Mouse (Mus musculus): Measurements from ENCODE around the gene Tnni1.

Tnni1 gene

DNA sequence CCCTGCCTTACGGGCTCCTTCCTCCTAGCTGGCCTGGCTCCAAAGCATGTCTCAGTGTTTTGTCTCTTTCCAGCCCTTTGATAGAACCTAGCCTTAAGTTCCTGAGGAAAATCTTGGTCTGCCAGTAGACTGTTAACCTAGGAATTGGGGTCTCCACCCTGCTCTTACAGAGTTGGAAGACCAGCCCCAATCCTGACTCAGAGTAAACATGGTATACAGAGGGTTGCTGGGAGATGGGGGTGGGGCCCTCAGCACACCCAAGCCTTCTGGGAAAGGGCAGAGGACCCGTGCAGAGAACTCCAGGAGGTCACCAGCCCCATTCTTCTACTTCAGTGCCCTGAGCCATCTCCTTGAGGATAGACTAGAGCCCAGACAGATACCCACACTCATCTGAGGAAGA is 33.4 kb downstream of the Tnni1 start:
- ChIA-PET CTCF (interaction anchor here (0.6 to 3.6 kb wide), 13 partner anchors 8 to 122 kb away, joined by 3 to 31 read pairs (median 9); no protein-coding TSS in a partner anchor), POLR2A (interaction anchor here in 2 of 4 experiments (0.7 to 1.8 kb wide), 3 partner anchors 9 to 1719 kb away, joined by 3 to 4 read pairs (median 3); no protein-coding TSS in a partner anchor)

DNA sequence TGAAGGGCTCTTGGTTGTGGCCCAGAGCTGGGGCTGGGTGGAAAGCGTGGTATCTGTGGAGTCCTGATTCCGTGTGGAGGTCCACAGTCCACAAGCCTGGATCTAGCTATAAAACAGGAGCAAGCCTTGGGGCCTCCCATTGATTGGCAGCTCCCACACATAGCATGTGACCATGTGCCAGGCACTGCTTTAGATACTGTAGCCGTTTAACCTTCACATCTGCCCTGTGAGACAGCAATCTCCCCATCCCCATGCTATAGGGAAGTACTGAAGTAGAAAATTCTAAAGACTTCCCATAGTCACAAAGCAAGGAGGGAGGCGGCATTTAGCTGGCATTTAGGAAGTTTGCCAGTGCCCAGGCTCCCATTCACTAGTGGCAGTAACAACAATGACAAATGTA is 33.8 kb downstream of the Tnni1 start:
- ChIA-PET POLR2A (interaction anchor here in 2 of 4 experiments (0.7 to 1.6 kb wide), 5 partner anchors 9 to 1720 kb away, joined by 3 to 5 read pairs (median 3); no protein-coding TSS in a partner anchor), CTCF (interaction anchor here (0.6 to 3.6 kb wide), 12 partner anchors 8 to 234 kb away, joined by 3 to 20 read pairs (median 3); partner anchors contain the start of gene Tnni1 (in 1 of the 4))

DNA sequence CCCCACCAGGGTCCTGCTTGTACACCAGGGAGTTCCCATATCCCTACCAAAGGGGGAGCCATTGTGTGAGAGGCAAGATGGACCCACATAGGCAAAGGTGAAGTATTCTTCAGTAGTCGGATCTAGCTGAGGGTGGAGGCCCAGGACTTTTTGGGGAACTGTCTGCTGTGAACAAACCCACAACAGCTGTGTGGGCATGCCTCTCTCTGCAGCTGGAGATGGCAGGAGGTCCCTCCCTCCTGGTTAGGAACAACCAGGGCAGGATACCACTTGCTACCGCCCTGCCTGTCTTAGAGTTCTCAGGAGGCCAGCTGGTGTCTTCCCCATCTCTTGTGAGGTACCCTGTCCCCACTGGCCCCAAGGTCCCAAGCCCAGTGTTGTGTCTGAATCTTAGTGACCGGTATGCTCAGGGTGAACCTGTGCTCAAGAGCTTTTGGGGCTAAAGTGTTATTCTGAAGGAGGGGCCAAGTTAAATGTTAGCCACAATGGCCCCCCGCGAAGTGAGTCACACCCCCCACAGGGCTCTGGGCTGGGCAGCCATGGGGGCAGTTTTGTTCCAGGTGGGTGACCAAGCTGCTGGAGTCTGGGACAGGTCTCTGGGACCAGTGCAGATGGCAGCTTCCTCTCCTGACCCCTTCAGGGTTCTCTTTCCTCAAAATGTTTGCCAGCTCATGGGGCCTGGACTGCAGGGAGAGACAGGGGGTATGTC is 34.6 kb downstream of the Tnni1 start:
- CTCF ChIA-PET = interaction anchor here (0.6 to 3.6 kb wide), 11 partner anchors 8 to 332 kb away, joined by 3 to 20 read pairs (median 3); partner anchors contain the start of gene Tnni1 (in 1 of the 4)
- POLR2A ChIA-PET = interaction anchor here in 3 of 4 experiments (0.5 to 1.6 kb wide), 7 partner anchors 8 to 38 kb away, joined by 3 to 5 read pairs (median 3); no protein-coding TSS in a partner anchor

GRCm38 (mm10) chr1:135814531-135814930 is 35.3 kb downstream of the Tnni1 start:
- ChIA-PET POLR2A (interaction anchor here in 3 of 4 experiments (0.6 to 1.6 kb wide), 4 partner anchors 13 to 33 kb away, joined by 3 to 5 read pairs (median 4); no protein-coding TSS in a partner anchor), CTCF (interaction anchor here in 3 of 4 experiments (0.8 to 2.8 kb wide), 4 partner anchors 12 to 26 kb away, joined by 3 to 20 read pairs (median 4); no protein-coding TSS in a partner anchor)

GRCm38 (mm10) chr1:135817595-135817994 is 38.4 kb downstream of the Tnni1 start:
- ChIA-PET POLR2A (interaction anchor here in 1 of 4 experiments (0.5 to 2.8 kb wide), 5 partner anchors 10 to 1171 kb away, joined by 3 to 9 read pairs (median 4); partner anchors contain the start of gene Syt2), CTCF (interaction anchor here (0.6 to 5.4 kb wide), 14 partner anchors 8 to 218 kb away, joined by 3 to 33 read pairs (median 6); no protein-coding TSS in a partner anchor)

DNA sequence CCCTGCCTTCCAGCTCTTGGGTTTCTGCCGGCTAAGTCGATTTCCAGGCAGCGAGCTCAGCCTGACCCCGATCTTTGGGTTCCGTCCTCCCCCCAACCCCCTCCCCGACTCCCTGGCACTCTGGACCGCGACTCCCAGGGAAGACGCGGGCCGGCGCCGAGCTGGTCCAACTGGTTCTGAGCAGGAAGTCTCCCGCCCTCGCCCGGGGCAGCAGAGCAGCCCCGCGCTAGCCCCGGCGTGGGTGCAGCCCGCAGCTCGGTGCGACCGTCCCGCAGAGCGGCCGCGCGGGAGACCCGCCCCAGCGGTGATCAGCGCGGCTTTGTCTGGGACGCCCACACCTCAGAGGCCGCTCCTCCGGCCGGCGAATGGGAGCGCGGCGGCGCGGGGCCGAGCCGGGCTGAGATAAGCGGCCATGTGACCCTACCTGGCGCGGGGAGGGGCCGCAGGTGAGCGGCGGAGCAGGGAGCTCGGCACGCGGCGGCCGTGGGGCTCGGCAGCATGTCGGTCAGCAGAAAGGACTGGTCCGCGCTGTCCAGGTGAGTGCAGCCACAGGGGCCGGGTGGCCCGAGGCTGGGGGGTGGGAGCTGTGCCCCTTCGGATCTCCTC is 39.4 kb downstream of the Tnni1 start, which contains the start of gene Lad1:
Lad1 (plus strand) TSS at position 118 of the 606 bp plus-strand sequence.
- ChIA-PET POLR2A (interaction anchor here in 2 of 4 experiments (0.6 to 2.8 kb wide), 9 partner anchors 9 to 52 kb away, joined by 3 to 9 read pairs (median 4); partner anchors contain the start of gene Phlda3 (in 1 of the 2)), CTCF (interaction anchor here (0.6 to 5.7 kb wide), 19 partner anchors 7 to 219 kb away, joined by 3 to 33 read pairs (median 5); no protein-coding TSS in a partner anchor)

GRCm38 (mm10) chr1:135820071-135820470 is 40.8 kb downstream of the Tnni1 start:
- CTCF ChIA-PET = interaction anchor here (0.5 to 5.7 kb wide), 12 partner anchors 8 to 353 kb away, joined by 3 to 33 read pairs (median 10); no protein-coding TSS in a partner anchor
- POLR2A ChIA-PET = interaction anchor here in 2 of 4 experiments (0.6 to 2.3 kb wide), 6 partner anchors 9 to 1453 kb away, joined by 3 to 5 read pairs (median 3); partner anchors contain the start of gene Phlda3 (in 1 of the 2)

DNA sequence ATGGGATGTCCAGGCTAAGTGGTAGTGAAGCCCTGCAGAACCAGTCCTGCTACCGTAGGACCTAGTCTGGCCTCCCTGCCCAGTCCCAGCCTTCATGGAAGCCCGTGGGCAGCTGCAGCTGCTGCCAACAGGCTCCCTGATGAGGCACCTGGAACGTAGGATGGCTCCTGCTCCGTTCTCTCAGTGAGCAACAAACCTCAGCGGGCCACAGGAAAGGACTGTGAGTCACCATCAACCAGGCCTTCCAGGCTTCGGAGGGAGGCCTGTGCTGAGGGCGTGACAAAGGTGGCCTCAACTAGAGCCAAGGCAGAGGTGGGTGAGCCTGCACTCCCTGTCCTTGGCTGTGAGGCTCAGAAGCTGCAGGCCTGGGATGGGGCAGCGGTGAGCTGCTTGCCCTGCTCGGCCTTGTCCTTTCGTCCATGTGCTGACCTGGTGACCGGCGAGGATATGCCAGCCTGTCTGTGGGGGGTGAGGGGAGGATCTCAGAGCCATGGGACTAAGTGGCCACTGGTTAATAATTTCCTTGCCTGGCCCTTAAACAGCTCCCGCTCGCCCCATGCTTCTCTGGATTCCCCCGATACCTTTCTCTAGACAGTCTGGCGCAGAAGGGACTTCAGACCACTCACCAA is 41.6 kb downstream of the Tnni1 start:
- POLR2A ChIA-PET = interaction anchor here in 2 of 4 experiments (0.8 to 2.3 kb wide), 4 partner anchors 10 to 60 kb away, joined by 3 to 5 read pairs (median 4); partner anchors contain the start of gene Phlda3 (in 1 of the 2)
- CTCF ChIA-PET = interaction anchor here (0.5 to 5.7 kb wide), 21 partner anchors 7 to 354 kb away, joined by 3 to 33 read pairs (median 5); no protein-coding TSS in a partner anchor

DNA sequence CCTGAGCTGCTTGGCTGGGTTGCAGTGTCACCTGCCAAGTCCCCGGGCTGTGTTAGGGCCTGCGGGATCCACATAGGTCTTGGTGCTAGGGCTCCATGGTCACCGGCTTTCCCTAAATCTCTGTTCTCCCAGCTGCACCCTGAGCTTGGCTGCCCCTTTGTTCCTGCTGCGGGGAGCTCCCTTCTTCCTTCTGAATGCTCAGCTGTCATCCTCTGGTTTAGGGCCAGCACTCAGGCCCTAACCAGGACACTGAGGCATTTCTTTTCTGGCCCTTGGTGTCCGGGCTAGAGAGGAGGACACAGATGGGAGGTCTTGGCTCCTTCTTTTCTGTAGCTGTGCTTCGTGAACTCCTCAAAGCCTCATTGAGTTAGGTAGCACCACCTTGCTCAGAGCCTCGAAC is 42.5 kb downstream of the Tnni1 start:
- ChIA-PET POLR2A (interaction anchor here in 2 of 4 experiments (0.8 to 1.8 kb wide), 3 partner anchors 9 to 93 kb away, joined by 3 to 4 read pairs (median 4); no protein-coding TSS in a partner anchor), CTCF (interaction anchor here (0.9 to 5.7 kb wide), 14 partner anchors 8 to 124 kb away, joined by 3 to 33 read pairs (median 6); no protein-coding TSS in a partner anchor)

- ChIA-PET POLR2A (interaction anchor here (0.6 to 2.4 kb wide), 9 partner anchors 8 to 485 kb away, joined by 3 to 10 read pairs (median 3); partner anchors contain the start of genes Lad1 (in 1 of the 4) and Tnnt2 (in 1 of the 4)), CTCF (interaction anchor here (0.6 to 2.7 kb wide), 61 partner anchors 8 to 1644 kb away, joined by 3 to 28 read pairs (median 4); partner anchors contain the start of genes Lad1 (in 3 of the 4) and Tnni1 (in 1 of the 4))
Measured at GRCm38 (mm10) chr1:135828918-135829317, 49.7 kb downstream of the Tnni1 start.

- POLR2A ChIA-PET = interaction anchor here in 2 of 4 experiments (0.7 to 1.5 kb wide), 4 partner anchors 9 to 166 kb away, joined by 3 to 5 read pairs (median 3); no protein-coding TSS in a partner anchor
- CTCF ChIA-PET = interaction anchor here (0.6 to 1.8 kb wide), 16 partner anchors 13 to 128 kb away, joined by 3 to 7 read pairs (median 3); no protein-coding TSS in a partner anchor
Measured at GRCm38 (mm10) chr1:135834206-135834859, 55.1 kb downstream of the Tnni1 start.

DNA sequence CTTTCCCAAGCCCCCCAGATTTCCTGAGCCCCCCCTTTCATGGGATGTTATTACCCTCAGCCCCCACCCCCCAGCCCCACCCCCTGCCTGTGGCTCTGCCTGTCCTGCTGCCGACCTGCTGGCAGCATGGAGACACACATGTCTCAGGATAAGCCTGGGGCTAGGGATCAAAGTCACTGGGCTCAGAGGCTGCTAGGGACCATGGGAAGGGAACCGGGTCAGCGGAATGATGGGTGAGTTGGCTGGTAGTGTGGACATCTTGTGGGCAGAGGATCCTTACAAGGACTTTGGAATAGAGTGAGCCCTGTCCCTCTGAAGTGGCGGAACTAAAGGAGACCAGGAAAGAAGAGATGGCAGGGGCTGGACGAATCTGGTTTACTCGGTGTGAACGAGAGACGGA is 55.7 kb downstream of the Tnni1 start:
- ChIA-PET CTCF (interaction anchor here in 3 of 4 experiments (0.5 to 1.4 kb wide), 6 partner anchors 12 to 167 kb away, joined by 3 to 5 read pairs (median 4); no protein-coding TSS in a partner anchor), POLR2A (interaction anchor here in 1 of 4 experiments (1.3 kb wide), 1 partner anchor 49 kb away, joined by 3 read pairs; no protein-coding TSS in a partner anchor)

- POLR2A ChIA-PET = interaction anchor here in 2 of 4 experiments (0.8 to 1.3 kb wide), 4 partner anchors 7 to 326 kb away, joined by 3 read pairs; no protein-coding TSS in a partner anchor
- CTCF ChIA-PET = interaction anchor here (0.6 to 2.3 kb wide), 13 partner anchors 7 to 1975 kb away, joined by 3 to 15 read pairs (median 4); no protein-coding TSS in a partner anchor
Measured at GRCm38 (mm10) chr1:135835716-135836483, 56.7 kb downstream of the Tnni1 start, which contains the start of gene Tnnt2. Tnnt2 (plus strand) TSS chr1:135836354.

- CTCF ChIA-PET = interaction anchor here in 3 of 4 experiments (1.2 to 2.3 kb wide), 4 partner anchors 10 to 107 kb away, joined by 5 to 8 read pairs (median 6); no protein-coding TSS in a partner anchor
- POLR2A ChIA-PET = interaction anchor here in 1 of 4 experiments (1.6 kb wide), 1 partner anchor 18 kb away, joined by 5 read pairs; no protein-coding TSS in a partner anchor
Measured at GRCm38 (mm10) chr1:135838626-135839025, 59.4 kb downstream of the Tnni1 start.

GRCm38 (mm10) chr1:135839065-135839464 is 59.8 kb downstream of the Tnni1 start:
- CTCF ChIA-PET = no interaction called here
- POLR2A ChIA-PET = interaction anchor here in 1 of 4 experiments (1.8 kb wide), 1 partner anchor 80 kb away, joined by 4 read pairs; no protein-coding TSS in a partner anchor
